Mouse (Mus musculus): ENCODE measurements at regions not wholly inside any gene's neighbourhood (a gene's known extent, or its start where the extent isn't known, plus 50 kb on each side); places are given as distances from the start of the nearest gene placed in this dataset.
A peak's percentile ranks its signal among the peaks of the same experiment; 100 is the strongest.

GRCm38 (mm10) chr12:54577235-54577634, 79.1 kb downstream of the Sptssa start:
- no peak for DNase-seq (ENCODE audit: low spot score)

GRCm38 (mm10) chr12:54576821-54577220, 79.6 kb downstream of the Sptssa start:
- peak; percentile 10 for DNase-seq (ENCODE audit: low spot score)

- no peak for DNase-seq (ENCODE audit: low spot score)
Measured at GRCm38 (mm10) chr12:54572866-54573265, 83.5 kb downstream of the Sptssa start.

- no peak for DNase-seq (ENCODE audit: low spot score)
Measured at GRCm38 (mm10) chr12:54568078-54568931, 88.1 kb downstream of the Sptssa start.

- DNase-seq (ENCODE audit: low spot score): no peak
Measured at GRCm38 (mm10) chr12:54567426-54567790, 89.0 kb downstream of the Sptssa start.

- DNase-seq (ENCODE audit: low spot score): no peak
Measured at GRCm38 (mm10) chr12:54566532-54567425, 89.6 kb downstream of the Sptssa start.

GRCm38 (mm10) chr12:54561981-54562380, 94.4 kb downstream of the Sptssa start:
- DNase-seq (ENCODE audit: low spot score): no peak

- DNase-seq (ENCODE audit: low spot score): peak; percentile 70
Measured at GRCm38 (mm10) chr12:54558106-54558505, 98.3 kb downstream of the Sptssa start.

- DNase-seq (ENCODE audit: low spot score): no peak
Measured at GRCm38 (mm10) chr12:54549659-54550058, 106.7 kb downstream of the Sptssa start.

GRCm38 (mm10) chr12:54545821-54546608, 110.4 kb downstream of the Sptssa start:
- DNase-seq (ENCODE audit: low spot score): peak; percentile 80

GRCm38 (mm10) chr12:54538320-54538705, 118.1 kb downstream of the Sptssa start:
- no peak for DNase-seq (ENCODE audit: low spot score)

GRCm38 (mm10) chr12:54537690-54538319, 118.6 kb downstream of the Sptssa start:
- DNase-seq (ENCODE audit: low spot score): no peak

- no peak for DNase-seq (ENCODE audit: low spot score)
Measured at GRCm38 (mm10) chr12:54537022-54537421, 119.4 kb downstream of the Sptssa start.

- no peak for DNase-seq (ENCODE audit: low spot score)
Measured at GRCm38 (mm10) chr12:54535556-54536516, 120.5 kb downstream of the Sptssa start.

GRCm38 (mm10) chr12:54534910-54535309, 121.5 kb downstream of the Sptssa start:
- DNase-seq (ENCODE audit: low spot score): peak; percentile 31

GRCm38 (mm10) chr12:54533134-54533533, 123.2 kb downstream of the Sptssa start:
- no peak for DNase-seq (ENCODE audit: low spot score)

GRCm38 (mm10) chr12:54532062-54532461, 124.3 kb downstream of the Sptssa start:
- no peak for DNase-seq (ENCODE audit: low spot score)

GRCm38 (mm10) chr12:54528046-54528445, 128.3 kb downstream of the Sptssa start:
- DNase-seq (ENCODE audit: low spot score): no peak

- DNase-seq (ENCODE audit: low spot score): no peak
Measured at GRCm38 (mm10) chr12:54527577-54527976, 128.8 kb downstream of the Sptssa start.

- DNase-seq (ENCODE audit: low spot score): no peak
Measured at GRCm38 (mm10) chr12:54520406-54520805, 136.0 kb downstream of the Sptssa start.

Data from MN1 (cell line).